Mouse (Mus musculus) bone marrow macrophage, adult 2 months (primary cell): ENCODE results near the gene Cc2d2a. TPM values are rescaled to one million over a fixed set of nuclear protein-coding genes. Genes with fewer than 3 reads are reported as not detected.

Experiments
- H3K27ac ChIP-seq: 2 replicates; pipeline ENCODE4 v1.5.1; 2012; ENCODE audit warnings: low read depth, low read length; ENCODE audit not compliant: insufficient read depth
- H3K4me1 ChIP-seq: 2 replicates; pipeline ENCODE4 v1.6.1; 2012; ENCODE audit warnings: low read length; ENCODE audit not compliant: control insufficient read depth, insufficient read depth
- H3K4me3 ChIP-seq: 2 replicates; pipeline ENCODE4 v1.5.1; 2012; ENCODE audit warnings: mild to moderate bottlenecking, low read length, moderate library complexity; ENCODE audit not compliant: insufficient read depth
- CTCF ChIP-seq: IDR thresholded peaks from 2 replicates; pipeline ENCODE4 v1.5.1; 2012; ENCODE audit warnings: low read depth, mild to moderate bottlenecking, low read length, moderate library complexity
- POLR2A ChIP-seq: IDR thresholded peaks from 2 replicates; pipeline ENCODE4 v1.6.1; 2012; ENCODE audit warnings: mild to moderate bottlenecking, low read depth, low read length, borderline replicate concordance
- polyA plus RNA-seq: library from polyadenylated mRNA; stranded (reverse); fragments of >200 nt; gene quantifications from 2 replicates; pipeline ENCODE4 v1.2.4, GENCODE M21; 2012; ENCODE audit not compliant: missing spikeins, insufficient read depth, insufficient read length

The Cc2d2a gene
- 0.48 and 0.78 TPM in 2 replicates for polyA plus RNA-seq

GRCm38 (mm10) chr5:43661997-43662961, at the start of gene Cc2d2a:
Gene Cc2d2a (plus strand): TSS chr5:43662346.
- TF ChIP-seq CTCF (no peak), POLR2A (no peak)
- H3K4me1 ChIP-seq: no peaks in the 10 kb centered on the region
- H3K27ac ChIP-seq: no peak within 1 kb of the TSS
- H3K4me3 ChIP-seq: peak within 1 kb of the TSS; percentile 10

GRCm38 (mm10) chr5:43621575-43622299, 40.4 kb upstream of the Cc2d2a start:
- no peak overlapping the region for H3K27ac ChIP-seq
- no peak overlapping the region for H3K4me3 ChIP-seq
- no peak for TF ChIP-seq CTCF
- TF ChIP-seq POLR2A: no peak
- H3K4me1 ChIP-seq: no peaks in the 10 kb centered on the region

- H3K4me1 ChIP-seq: no peaks in the 10 kb centered on the region
- TF ChIP-seq POLR2A: no peak
- H3K4me3 ChIP-seq: no peak overlapping the region
- H3K27ac ChIP-seq: no peak overlapping the region
Measured at GRCm38 (mm10) chr5:43625407-43625806, 36.7 kb upstream of the Cc2d2a start.

- Histone ChIP-seq H3K27ac (no peak overlapping the region), H3K4me3 (no peak overlapping the region), H3K4me1 (no peaks in the 10 kb centered on the region)
- no peak for TF ChIP-seq POLR2A
- no peak for TF ChIP-seq CTCF
Measured at GRCm38 (mm10) chr5:43634071-43634601, 28.0 kb upstream of the Cc2d2a start.

- no peak for TF ChIP-seq POLR2A
- TF ChIP-seq CTCF: 0 out of 2 replicates have a peak, but pooled peaks have one; percentile 23
- Histone ChIP-seq H3K4me1 (no peaks in the 10 kb centered on the region), H3K4me3 (no peak overlapping the region), H3K27ac (no peak overlapping the region)
Measured at GRCm38 (mm10) chr5:43634602-43635081, 27.5 kb upstream of the Cc2d2a start.

- Histone ChIP-seq H3K4me3 (no peak overlapping the region), H3K4me1 (no peaks in the 10 kb centered on the region), H3K27ac (no peak overlapping the region)
- no peak for TF ChIP-seq CTCF
- TF ChIP-seq POLR2A: no peak
Measured at GRCm38 (mm10) chr5:43645020-43645419, 17.1 kb upstream of the Cc2d2a start.

GRCm38 (mm10) chr5:43647098-43647774, 14.9 kb upstream of the Cc2d2a start:
- Histone ChIP-seq H3K4me1 (no peaks in the 10 kb centered on the region), H3K27ac (no peak overlapping the region), H3K4me3 (no peak overlapping the region)
- TF ChIP-seq CTCF (no peak), POLR2A (no peak)

GRCm38 (mm10) chr5:43661498-43661897, 648 bp upstream of the Cc2d2a start:
- TF ChIP-seq CTCF (no peak), POLR2A (no peak)
- Histone ChIP-seq H3K4me3 (no peak overlapping the region), H3K27ac (no peak overlapping the region), H3K4me1 (no peaks in the 10 kb centered on the region)

- H3K27ac ChIP-seq: no peak overlapping the region
- TF ChIP-seq POLR2A (no peak), CTCF (no peak)
- no peak overlapping the region for H3K4me3 ChIP-seq
- H3K4me1 ChIP-seq: no peaks in the 10 kb centered on the region
Measured at GRCm38 (mm10) chr5:43663531-43663930, 1.4 kb downstream of the Cc2d2a start.
